Mouse (Mus musculus): ENCODE results near the gene Cyfip2. TPM values are rescaled to one million over a fixed set of nuclear protein-coding genes. Genes with fewer than 3 reads are reported as not detected.
A peak's percentile ranks its signal among the peaks of the same experiment; 100 is the strongest.

The Cyfip2 gene
- 100 to 1,000 TPM; 212 to 214 TPM for total RNA-seq (2021)

DNA sequence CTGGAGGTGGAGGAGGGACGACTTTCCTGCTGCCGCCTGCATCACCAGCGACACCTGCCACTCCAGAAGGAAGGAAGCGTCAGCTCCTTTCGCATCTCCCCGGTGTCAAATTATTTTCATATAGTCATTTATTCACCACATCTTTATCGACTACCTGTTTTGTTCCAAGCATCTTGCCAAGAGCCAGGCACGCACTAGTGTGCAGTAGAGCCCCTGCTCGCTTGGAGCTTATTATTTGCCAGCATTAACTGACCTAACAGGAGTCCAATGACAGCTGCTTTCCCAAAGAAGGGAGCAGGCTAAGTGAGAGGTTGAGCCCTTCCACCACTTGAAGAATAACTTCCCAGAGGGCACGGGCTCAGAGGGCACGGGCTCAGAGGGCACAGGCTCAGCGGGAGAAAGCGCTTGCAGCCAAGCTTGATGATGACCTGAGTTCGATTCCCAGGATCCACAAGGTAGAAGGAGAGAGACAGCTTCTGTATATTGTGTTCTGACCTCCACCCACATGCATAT lies at the start of gene Cyfip2:
Gene Cyfip2 (minus strand): TSS at position 337 of the 513 bp plus-strand sequence.
- intact Hi-C loops (cut with DNase I), result no loop called here
- peak; percentile 16 for DNase-seq

DNA sequence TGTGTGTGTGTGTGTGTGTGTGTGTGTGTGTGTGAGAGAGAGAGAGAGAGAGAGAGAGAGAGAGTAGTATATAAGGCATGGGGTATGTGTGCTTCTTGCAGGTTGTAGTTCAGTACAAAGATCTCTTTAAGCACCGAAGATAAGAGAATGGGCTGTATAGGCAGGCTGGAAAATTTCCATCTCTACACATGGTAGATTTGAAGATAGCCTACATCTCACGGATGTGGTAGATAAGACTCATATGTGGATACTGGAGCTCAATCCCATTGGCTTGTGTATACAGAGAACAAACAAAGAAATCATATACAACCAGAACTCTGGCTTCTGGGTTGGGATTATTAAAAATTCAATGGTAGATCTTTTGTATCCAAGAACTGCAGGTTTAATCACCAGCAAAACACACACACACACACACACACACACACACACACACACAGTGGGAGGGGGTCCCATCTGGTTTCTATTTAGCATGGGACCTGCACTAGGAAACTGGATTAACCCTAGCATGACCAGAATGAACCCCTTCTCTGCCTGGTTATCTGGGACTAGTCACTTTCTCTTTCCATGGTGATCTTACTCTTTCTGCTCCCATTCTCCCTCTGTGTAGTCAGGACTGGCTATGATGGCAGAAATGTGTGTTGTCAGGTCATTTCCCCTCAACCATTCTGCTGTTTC lies 48.5 kb upstream of the Cyfip2 start:
- intact Hi-C loops (cut with DNase I), result no loop called here
- no peak for DNase-seq

DNA sequence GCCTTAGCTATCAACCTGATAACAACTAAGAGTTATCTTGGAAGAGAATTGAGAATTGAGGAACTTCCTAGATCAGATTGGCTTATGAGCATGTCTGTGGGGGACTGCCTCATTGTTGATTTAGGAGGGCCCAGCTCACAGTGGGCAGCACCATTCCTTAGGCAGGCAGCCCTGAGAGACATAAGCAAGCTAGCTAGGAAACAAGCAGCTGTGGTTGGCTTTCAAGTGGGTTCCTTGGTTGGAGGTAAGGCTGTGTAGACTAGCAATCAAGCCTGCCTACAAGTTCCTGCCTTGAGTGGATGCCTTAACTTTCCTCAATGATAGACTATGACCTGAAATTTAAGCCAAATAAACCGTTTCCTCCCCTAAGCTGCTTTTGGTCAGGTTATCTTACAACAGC lies 45.7 kb upstream of the Cyfip2 start:
- intact Hi-C loops (cut with DNase I), result no loop called here
- no peak for DNase-seq

DNA sequence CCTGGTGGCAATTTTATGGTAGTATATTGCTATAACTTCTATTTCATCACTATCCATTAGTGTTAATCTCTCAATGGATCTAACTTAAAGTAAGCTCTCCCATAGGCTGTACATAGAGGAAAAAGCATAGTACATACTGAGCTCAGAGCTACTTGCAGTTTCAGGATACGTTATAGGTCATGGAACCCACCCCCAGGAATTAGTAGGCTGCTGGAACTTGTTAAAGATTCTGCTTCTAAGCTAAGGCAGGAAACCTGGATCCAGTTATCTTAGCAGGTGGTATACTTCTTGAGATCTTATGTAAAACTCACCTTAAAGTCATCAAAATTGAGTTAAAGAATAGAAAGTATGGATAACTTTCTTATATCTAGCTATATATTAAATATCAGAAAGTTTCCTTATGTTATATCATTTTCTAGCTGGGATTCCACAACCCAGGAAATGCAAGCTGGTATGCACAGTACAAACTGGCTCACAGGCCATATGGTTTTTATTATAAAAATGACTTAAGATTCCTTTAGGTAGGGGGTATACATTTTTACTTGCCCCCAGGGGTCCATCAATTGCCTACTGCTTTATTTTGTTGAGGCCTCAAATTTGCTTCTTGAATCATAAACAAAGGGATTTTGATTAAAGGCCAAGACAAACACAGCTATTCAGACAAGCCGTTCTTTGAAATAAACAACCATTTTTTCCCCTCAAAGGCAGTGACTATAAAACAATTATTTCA lies 37.2 kb upstream of the Cyfip2 start:
- intact Hi-C loops (cut with DNase I), result no loop called here
- no peak for DNase-seq

DNA sequence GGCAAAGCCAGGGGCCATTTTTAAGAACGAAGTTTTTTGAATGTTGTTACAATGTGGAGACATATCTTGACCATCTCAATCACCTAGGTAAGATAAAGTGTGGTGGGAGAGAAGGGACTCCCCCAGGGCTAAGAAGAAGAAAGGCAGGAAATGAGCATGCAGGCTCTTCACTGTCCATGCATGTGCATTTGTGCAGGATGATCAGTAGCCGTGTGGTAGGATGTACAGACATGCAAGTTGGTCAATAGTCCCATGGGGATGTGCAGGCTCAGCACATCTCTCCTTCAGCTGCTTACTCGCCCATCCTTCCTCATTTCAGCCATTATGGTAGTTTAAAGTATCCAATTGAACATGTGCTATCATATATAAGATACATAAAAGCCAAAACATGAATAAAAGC lies 35.8 kb upstream of the Cyfip2 start:
- intact Hi-C loops (cut with DNase I), result no loop called here

DNA sequence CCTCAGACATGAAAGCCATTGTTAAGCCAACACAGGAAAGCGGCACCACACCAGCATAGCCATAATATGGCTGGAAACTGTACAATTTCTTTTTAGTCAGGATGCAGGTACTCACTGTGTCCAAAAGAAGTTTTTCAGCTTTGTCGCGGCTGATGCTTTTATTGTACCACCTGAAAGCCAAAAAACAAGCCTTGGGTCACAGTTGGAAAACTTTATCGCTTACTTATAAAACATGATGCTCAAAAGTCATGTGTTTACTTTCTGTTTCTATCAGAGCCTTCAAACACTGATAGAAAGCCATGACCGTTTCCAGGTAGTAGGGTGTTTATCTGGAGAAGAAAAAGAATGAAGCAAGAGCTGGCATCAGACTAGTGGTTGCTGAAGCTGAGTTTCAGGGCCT lies 35.1 kb upstream of the Cyfip2 start:
- DNase-seq, result no peak
- intact Hi-C loops (cut with DNase I), result no loop called here

More for the DNA sequence above, 35.8 kb upstream of the Cyfip2 start:
- no peak for DNase-seq

DNA sequence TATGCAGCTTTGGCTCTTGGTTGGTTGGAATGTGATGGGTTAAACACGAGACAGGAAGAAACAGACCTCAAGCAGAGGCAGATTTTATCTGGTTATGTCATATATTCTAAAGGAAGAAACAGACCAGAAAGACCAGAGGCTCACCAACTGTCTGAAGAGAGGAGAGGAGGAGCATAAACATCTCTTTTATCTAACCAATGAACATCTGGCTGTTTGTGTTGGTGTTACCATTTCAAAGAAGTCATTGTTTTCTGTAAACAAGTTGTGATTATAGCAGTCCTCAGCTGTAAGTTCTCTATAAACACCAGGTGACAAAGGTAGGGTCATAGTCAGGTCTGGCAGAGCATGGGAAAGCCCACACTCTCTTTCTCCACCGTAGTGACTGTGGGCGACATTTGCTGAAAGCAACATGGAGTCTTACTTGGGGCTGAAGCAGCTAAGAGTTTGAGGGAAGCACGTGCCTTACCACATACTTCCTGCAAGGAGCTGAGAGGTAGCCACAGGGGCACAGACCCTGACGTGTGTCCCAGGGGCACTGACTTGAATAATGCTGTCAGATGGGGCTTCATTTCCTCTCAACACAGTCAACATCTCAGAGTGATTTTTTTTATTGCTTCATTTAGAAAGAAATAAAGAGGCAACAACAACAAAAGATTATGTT lies 31.4 kb upstream of the Cyfip2 start:
- intact Hi-C loops (cut with DNase I), result no loop called here
- no peak for DNase-seq

DNA sequence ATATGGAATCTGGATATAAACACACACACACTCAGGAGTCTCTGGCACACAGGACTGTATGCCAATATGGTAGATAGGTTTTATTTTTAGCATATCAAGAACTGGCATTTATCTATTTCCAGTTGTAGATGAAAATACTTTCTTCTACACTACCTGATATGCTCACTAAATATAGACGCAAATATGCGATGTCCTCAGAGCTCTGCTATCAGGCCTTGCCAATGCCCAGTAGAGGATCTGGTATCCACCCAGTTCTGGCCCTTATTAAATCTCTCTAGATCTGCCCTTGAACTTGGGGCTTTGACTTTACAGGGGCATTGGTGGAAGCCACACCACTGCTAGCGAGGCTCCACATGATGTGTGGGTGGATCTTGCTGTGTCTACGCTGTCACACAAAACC lies 29.3 kb upstream of the Cyfip2 start:
- intact Hi-C loops (cut with DNase I), result no loop called here
- DNase-seq, result no peak

DNA sequence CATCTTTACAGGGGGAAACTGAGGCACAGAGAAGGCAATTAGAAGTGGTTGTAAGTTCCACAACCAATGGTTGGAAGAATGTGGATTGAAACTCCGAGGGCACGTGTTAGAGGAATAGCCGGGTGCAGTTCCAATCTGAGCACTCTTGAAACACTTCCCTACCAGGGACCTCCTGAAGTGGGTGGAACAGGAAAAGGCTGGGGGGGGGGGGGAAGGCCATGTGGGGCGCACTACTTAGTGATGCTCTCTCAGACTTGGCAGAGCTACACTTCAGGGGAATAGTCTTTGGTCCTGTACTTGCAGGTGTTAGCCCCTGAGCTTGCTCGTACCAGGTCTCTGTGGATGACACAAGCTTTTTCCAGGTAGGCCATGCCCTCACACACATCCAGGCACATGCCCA lies 23.4 kb upstream of the Cyfip2 start:
- DNase-seq, result no peak
- intact Hi-C loops (cut with DNase I), result no loop called here

DNA sequence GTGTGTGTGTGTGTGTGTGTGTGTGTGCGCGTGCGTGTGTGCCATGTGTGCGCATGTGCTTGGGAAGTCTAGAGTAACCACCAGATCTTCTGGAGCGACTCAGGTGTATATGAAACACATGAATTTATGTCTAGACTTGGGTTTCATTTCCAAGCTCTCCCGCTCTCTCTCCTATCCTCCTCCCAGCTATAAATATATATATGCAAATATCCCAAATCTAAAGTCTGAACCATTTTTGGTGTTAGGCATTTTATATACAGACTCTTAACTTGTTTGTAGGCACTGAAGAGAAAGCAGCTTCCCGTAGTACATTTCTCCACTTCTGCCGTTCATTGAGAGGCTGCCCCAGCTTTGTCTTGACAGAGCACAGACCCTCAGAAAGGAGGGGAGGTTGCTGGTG lies 19.6 kb upstream of the Cyfip2 start:
- no peak for DNase-seq
- intact Hi-C loops (cut with DNase I), result no loop called here

DNA sequence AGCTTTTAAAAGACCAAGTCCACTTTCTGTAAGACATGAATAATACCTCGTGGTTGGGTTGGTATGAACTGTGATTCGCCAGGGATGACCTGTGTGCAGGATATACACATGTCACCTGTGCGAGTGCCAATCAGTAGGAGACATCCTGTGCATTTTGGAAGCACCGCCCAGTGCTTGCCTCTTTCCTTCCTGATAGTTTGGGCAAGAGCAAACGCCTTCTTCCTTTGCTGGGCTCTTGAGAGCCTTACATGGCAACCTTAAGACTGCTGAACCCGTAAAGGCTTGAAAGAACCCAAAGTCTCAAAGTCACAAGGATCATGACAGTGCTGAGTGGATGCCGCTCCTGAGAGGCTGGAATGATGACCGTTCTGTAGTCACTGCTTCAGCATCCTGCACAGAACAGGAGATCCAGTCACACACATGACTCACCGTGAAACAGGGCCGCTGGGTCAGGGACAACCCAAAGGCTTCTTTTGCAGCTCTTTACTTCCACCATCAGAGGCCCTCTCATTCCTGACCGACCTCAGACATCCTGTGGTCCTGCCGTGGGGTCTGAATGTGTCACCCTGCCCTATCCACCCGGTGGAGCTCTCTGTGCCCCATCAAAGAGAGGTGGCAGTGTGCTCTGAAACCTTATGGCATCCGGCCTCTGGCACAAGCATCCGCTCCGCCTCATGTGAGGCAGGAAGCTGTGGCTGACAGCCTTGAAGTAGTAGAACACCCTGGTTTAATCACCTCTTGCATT lies 13.8 kb upstream of the Cyfip2 start:
- DNase-seq, result no peak
- intact Hi-C loops (cut with DNase I), result no loop called here

DNA sequence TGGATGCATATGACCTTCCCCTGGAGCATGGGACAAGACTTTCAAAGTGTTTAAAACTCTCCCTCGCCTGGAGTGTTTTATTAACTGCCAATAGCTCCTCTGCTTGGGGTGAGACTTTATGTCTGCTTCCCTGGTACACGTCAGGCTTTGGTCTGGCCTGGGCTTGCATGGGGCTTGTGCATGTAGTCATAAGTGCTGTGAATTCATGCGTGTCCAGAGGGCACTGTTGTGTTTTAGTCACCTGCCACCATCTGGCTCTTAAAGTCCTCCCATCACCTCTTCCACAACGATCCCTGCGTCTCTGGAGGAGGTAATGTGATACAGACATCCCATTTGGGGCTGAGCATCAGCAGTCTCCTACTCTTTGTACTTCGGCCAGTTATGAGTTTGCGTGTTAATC lies 8.9 kb upstream of the Cyfip2 start:
- intact Hi-C loops (cut with DNase I), result no loop called here
- DNase-seq, result no peak

DNA sequence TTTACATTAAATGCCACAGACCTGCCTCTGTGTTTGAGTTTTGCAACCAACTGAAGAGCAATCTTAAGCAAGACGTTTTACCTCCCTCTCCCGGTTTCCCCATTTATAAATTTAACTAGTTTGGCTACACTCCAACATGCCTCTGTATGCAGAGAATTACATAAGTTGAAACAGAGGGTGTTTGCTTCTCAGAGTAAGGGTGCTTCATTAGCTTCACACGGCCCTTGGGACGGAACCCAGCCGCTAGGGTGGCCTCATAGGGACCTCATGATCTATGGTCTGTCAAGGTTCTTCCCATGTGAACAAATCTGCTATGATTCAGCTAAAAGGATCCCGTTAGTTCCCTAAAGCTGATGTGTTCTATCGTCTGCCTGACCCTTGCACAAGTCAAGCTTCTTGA lies 1.9 kb upstream of the Cyfip2 start:
- no peak for DNase-seq
- intact Hi-C loops (cut with DNase I), result no loop called here

DNA sequence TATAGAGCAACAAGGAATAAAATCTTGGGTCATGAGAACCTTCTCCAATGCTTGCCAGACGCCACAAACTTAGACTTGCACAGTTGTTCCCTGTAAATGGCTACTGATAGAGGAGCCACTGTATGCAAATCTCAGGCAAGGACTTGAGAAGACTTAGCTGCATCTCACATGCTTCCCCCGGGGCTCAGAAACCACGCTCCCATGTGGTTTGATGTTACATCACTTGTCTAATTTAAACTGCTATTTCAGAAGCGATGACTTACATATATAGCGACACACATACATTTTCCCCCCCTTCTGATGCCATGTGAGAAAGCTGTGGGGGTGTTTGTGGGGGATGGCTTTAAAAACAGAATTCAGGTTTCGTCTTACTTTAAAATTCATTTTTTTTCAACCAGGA lies 1.2 kb upstream of the Cyfip2 start:
- intact Hi-C loops (cut with DNase I), result no loop called here
- no peak for DNase-seq

DNA sequence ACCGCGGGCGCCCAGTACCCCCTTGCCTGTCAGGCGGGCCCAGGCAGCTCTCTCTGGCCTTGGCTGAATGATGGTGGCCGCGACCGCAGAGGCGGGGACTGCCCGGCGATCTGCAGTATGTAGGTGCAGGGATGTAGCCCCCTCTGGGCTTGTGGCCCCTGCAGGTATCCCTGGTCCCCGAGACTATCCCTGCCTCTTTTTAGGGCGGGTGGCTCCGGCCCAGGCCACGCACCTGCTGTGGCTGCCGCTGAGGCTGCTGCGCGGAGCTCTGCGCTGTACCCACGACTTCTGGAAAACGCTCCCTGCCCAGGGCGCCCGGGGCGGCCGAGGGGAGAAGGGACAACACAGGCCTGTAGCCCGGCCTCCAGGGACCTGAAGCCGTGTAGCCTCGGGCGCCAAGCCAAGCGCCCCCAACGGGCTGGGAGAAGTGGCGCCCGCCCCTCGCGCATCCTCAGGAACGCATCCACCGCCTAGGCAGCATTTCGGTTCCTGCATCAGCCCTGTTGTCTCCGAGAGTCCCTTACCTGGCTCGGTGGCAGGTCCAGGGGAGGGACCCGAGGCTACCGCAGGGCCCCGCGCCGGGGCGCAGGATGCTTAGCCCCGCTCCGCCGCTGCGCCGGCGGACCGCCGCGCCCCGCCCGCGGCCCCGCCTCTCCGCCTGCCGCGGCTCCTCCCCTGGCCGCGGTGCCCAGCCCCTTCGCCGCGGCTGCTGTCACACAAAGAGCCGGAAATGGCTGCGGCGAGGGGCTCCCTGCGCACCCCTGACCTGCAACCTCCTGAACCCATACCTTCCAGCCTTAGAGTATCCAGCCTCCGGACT lies 746 bp downstream of the Cyfip2 start:
- DNase-seq, result peak; percentile 59
- intact Hi-C loops (cut with DNase I), result no loop called here

DNA sequence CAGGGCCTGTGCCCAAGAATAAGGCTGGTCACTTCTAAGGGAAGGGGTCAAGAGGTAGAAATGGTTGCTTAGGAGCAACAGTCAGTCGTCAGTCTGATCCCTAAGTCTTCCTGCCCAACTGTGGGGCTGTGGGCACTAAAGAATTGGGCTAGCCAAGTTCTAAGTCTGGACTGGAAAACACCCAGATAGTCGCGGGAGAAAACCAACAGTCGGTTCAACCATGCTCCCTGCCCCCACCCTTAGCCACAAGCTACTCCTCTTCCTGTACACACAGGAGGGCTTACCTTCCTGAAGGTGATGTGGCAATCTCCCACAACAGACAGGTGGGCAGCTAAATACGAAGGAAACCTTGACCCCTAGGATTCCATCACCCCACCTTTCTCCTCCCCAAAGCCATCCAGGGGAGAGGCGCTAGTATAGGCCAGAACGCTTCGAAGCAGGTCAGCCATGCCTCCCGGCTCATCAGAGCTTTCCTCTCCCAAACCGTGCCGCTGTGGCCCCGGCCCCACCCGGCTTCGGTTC lies 1.4 kb downstream of the Cyfip2 start:
- intact Hi-C loops (cut with DNase I), result no loop called here
- no peak for DNase-seq

DNA sequence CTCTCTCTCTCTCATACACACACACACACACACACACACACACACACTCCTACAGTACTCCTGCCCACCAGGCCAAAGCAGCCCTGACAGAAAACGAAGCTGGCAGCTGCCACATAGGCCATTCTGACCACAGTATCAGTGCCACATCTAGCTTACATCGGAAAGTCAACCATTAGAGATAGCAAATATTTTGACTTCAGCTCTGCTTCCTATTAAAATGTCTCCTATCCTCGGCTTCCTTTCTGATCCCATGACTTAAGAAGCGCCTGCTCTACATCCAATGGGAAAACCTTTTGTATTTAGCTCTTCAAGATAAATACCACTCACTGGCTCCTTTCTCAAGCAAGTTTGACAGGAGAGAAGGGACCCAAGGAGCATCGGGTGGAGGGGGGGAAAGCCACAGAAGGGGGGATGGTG lies 2.0 kb downstream of the Cyfip2 start:
- intact Hi-C loops (cut with DNase I), result no loop called here
- DNase-seq, result no peak

DNA sequence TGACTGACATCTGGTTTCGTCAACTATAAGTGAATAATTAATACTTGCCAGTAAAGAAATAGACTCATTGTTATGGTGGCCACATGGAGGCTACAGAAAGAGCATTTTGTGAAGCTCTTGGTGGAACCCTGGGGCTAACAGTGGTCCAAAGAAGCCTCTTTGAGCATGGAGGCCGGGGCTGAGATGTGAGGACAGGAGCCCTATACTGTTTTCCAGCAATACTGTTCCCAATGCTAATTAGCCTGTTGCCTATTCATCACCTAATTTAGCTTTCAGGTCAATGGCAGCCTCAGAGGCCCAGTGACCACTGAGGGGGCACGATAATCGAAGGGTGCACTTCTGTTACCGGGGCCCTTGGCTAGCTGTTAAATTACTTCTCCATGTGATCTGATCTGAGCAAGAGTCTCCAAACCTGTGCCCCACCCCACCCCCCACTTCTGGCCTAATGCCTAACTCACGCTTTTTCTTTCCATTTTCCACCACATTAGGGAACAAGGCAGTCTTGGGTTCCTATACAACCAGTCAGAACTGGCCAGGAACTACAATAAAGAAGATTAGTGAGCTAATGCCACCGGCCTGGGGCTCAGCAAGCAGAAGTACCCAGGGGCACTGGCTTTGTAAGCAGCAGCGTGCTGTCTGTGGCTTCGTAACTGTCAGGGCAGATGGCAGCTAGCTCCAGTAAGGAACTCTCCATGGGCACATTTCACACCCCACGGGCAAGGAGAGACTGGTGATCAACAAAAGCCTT lies 2.7 kb downstream of the Cyfip2 start:
- DNase-seq, result peak; percentile 48
- intact Hi-C loops (cut with DNase I), result no loop called here

DNA sequence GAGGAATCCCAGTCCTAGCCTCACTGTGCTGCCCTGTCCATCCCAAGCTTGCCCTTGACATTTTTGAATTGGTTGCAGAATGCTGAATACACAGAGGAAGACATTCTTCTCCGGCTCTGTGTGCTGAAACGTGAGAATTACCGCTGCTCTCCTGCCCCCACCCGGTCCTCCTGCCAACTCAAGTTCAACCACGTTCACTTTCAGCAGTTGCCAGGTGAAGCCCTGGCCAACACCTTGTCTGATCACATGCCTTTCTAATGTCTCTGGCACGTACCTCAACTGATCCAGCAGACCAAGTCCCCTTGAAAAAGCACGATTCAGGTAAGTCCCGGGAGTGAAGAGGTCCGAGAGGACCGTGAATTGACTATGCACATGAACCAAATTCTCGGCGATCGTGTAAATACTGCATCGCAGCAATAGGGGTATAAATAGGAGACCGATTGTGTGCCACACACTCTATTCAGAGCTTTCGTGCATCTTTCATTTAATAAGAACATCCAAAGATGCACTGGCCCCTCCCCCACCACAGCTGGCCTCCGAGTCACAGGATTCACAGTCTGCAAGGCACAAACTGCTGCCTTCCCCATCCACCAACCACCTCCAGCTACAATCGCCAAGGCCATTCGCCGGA lies 3.4 kb downstream of the Cyfip2 start:
- DNase-seq, result peak; percentile 22
- intact Hi-C loops (cut with DNase I), result no loop called here
